Mouse (Mus musculus): ENCODE results near the gene Lamb2. TPM values are rescaled to one million over a fixed set of nuclear protein-coding genes. Genes with fewer than 3 reads are reported as not detected.

The Lamb2 gene
- total RNA-seq, 2 experiments from 2014 or later = 0.13 to 0.37 TPM

DNA sequence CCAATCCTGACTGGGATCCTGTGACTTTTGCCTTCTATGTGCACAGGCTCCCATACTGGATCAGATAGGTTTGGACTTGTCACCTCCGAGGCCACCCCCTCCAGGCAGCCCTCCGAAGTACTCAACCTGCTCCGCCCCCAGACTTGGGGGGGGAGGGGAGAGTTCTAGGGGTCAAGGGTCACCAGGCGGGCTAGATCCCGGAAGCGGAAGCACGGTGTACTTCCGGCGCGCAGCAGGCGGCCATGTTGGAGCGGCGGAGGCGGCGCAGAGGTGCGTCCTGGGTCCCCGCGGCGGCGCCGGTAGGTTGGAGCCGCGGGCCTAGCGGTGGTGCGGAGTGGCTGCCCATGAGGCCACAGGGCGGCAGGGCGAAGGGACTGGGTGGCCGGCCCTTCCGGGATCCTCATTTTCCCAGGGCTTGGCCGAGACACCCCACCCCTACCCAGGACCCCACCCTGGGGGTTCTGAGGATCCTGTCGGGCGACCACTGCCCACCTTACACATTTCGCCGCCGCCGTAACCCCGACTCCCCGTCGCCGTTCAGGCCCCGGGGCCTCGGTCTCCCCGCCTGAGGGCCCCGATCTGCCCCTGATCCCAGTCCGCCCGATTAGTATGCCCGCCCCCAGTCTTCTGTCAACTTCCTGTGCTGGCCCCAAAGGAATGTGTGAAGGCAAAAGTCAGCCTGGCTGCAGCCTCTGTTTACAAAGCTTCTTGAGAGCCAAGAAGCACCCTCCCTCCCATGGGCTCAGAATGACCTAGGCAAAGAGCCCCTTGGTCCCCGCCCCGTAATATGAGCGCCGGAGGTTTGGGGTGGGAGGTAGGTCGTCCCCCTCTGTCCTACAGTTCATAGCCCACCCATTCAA is 19.0 kb upstream of the Lamb2 start, which contains the start of gene Ccdc71:
Gene Ccdc71, plus strand, starts transcription at position 209 of the 860 bp plus-strand sequence.
- ATAC-seq (ENCODE audit: poor library complexity, severe bottlenecking) = peak; percentile 98

DNA sequence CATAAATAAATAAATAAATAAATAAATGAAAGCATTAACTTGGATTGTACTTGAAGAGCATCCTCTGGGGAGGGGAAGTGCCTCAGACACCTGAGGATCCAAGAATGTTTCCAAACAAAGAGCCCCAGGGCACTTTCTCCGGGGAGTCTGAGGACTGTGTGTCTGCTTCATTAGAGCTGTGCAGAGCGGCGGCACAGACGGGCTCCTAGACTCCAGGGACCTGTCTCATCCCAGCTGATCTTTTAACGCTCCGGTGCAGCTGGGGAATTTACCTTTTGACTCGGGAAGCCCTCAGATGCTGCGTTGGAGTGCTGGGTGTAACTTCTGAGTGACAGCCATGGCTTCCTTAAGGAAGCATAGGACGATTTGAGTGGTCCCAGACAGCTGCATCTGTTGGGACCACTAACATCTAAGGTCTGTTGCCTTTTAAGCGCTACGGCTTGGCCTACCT is 18.3 kb upstream of the Lamb2 start, which contains the start of gene Klhdc8b:
Gene Klhdc8b, minus strand, starts transcription at position 401 of the 451 bp plus-strand sequence.
- ATAC-seq (ENCODE audit: poor library complexity, severe bottlenecking) = no peak

DNA sequence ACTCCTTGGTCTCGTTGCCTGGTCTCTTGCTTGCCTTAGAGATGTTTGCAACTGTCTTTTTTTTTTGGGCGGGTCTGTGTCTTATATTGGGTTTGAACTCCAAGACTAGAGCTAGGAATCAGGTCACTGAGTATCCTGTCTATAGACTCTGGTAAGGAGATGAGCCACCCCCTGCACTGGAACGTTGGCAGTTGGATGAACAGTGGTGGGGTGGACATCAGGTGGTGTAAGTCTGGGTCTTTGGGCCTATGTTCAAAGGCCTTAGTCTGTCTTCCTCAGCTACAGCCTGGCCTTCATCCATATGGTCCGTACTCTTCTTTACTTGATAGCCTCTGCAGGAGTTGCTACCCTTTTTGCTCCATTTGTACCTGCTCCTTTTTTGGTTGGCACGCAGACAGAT is 17.9 kb upstream of the Lamb2 start:
- ATAC-seq (ENCODE audit: poor library complexity, severe bottlenecking) = no peak

DNA sequence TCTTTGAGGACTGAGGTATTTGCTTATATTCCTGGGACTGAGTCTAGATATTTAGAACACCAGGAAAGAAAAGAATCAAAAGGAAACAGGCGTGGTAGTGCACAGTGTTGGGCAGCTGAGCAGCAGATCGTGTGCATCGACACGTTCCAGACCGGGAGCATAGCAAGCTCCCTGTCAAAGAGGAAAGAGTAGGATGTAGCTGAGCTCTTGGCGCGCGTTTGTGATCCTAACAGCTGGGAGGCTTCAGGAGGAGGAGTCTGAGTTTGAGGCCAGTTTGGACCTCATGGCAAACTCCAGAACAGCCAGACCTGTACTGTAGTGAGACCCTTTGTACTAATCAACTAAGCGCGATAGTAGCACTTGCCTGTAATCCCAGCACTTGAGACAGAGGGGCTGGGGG is 17.3 kb upstream of the Lamb2 start:
- ATAC-seq (ENCODE audit: poor library complexity, severe bottlenecking) = no peak

GRCm38 (mm10) chr9:108463713-108464112 is 15.8 kb upstream of the Lamb2 start:
- ATAC-seq (ENCODE audit: poor library complexity, severe bottlenecking) = no peak

GRCm38 (mm10) chr9:108466219-108466618 is 13.3 kb upstream of the Lamb2 start:
- no peak for ATAC-seq (ENCODE audit: poor library complexity, severe bottlenecking)

DNA sequence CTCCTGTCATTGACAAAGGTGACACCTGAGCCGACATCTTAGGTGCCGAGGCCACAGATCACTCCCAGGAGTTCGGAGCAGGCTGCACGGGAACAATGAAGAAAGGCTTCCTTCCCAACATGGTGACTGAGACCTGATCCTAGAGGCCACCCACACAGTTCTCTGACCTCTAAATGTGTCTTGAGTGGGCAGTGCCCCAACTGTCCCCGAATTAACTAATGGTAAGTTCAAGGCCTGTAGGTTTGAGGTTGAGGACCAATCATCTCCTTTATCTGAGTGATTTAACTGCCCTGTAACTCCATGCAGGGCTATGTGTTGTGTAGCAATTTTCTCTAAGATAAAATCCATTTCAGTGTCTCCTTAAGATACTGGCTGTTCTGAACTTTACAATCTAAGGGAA is 10.1 kb upstream of the Lamb2 start:
- no peak for ATAC-seq (ENCODE audit: poor library complexity, severe bottlenecking)

DNA sequence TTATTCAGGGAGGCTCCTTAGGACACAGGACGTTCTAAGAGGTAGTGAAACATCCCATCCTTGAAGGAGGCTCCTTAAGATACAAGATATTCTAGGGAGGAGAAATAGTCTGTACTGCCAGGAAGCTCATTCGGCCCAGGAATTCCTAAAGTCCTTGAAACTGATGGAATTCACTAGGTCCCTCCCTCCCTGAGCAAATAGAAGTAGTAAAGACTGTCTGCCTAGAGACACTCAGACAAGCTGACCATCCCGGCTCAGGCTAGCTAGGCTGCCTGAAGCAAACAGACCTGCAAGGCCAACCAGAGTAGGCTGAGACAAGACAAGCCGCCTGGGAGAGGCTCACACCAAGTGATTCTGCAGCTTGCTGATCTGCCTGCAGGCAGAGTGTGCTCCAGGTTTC is 9.7 kb upstream of the Lamb2 start:
- no peak for ATAC-seq (ENCODE audit: poor library complexity, severe bottlenecking)

GRCm38 (mm10) chr9:108474528-108474927 is 5.0 kb upstream of the Lamb2 start:
- ATAC-seq (ENCODE audit: poor library complexity, severe bottlenecking) = peak; percentile 62

DNA sequence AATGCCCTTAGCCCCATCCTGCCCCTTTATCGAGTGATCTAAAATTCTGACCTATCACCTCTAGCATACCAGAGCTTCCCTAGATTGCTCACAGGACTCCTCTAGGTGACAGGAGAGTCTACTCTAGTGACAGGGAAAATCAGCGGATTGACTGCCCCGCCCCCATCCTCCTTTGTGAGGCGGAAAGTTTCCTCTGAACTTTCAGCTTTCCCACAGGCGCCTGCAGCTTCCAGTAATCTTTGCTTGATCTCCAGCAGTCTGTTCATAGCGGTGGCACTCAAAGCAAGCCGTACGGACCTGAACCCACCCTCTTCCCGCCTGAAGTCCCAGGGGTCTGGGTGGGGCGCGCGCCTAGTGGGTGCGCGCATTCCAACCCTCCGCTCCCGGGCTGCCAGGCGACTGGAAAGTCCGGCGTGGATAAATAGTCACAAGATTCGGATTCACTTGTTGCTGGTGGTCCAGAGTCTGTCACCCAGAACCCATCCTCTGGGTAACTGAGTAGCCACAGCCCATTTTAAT is 839 bp upstream of the Lamb2 start:
- no peak for ATAC-seq (ENCODE audit: poor library complexity, severe bottlenecking)

GRCm38 (mm10) chr9:108479241-108479640 is 295 bp upstream of the Lamb2 start:
- ATAC-seq (ENCODE audit: poor library complexity, severe bottlenecking) = no peak

DNA sequence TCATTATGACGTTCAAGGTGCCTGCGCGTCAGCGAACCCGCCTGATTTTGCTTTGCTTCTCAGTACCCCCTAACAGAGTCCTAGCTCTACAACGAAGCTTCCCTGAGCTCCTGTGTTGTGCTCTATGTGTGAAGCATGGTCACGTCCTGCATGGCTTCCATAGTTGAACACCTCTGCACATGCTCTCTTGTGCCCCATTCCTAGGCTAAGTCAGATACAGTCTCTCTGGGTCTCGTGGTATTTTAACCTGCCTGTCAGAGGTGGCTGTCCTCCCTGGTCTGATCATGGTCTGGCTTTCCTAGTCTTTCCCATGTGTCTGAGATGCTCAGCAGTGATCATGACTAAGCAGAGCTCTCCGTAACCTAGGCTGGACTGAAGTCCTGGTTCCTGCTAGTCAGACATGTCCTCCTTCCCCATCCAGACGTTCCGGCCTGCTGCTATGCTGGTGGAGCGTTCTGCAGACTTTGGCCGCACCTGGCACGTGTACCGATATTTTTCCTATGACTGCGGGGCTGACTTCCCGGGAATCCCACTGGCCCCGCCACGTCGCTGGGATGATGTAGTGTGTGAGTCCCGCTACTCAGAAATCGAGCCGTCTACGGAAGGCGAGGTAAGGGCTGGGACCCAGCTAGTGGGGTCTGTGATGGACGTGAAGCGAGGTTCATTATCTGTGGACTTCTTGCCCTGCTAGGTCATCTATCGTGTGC is 1.4 kb downstream of the Lamb2 start:
- ATAC-seq (ENCODE audit: poor library complexity, severe bottlenecking) = no peak

DNA sequence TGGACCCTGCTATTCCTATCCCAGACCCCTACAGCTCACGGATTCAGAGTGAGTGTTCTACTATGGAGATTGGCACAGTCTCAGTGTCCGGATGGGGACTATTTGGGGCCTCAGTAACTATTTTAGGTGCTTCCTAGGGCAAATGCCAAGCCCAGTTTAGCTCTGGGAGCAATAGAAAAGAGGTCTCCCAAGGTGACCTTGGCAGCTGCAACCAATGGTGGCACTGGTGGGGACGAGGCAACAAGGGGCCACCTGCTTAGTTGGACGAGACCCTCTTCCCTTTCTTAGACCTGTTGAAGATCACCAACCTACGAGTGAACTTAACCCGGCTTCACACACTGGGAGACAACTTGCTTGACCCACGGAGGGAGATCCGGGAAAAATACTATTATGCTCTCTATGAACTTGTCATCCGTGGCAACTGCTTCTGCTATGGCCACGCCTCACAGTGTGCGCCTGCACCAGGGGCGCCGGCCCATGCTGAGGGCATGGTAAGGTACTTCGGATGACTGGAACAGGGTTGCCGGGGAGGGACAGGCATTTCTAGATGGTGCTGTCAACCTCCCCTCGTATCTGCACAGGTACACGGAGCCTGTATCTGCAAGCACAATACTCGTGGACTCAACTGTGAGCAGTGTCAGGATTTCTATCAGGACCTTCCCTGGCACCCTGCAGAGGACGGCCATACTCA is 2.1 kb downstream of the Lamb2 start:
- ATAC-seq (ENCODE audit: poor library complexity, severe bottlenecking) = no peak

DNA sequence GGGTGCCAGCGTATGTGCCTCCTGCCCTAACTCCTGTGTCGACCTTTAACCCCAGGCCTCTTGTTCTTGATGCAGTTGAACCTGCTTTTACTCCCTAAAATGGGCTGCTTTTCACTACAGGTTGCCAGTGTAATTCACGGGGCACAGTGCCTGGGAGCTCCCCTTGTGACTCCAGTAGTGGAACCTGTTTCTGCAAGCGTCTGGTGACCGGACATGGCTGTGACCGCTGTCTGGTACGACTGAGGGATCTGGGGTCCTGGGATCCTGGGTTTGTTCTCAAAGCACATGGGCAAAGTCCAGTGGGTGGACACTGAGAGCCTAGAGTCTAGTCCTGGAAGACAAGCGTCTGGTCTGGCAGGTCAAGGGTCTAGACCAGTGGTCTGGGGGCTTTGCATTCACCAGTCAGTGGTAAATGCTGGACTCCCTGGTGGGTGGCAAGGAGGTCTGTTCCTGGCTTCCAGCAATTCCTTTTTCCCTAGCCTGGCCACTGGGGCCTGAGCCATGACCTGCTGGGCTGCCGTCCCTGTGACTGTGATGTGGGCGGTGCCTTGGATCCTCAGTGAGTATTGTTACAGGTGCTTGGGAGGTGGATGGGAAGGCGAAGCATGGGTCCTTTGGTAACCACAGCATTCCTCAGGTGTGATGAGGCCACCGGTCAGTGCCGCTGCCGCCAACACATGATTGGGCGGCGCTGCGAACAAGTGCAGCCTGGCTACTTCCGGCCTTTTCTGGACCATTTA is 3.7 kb downstream of the Lamb2 start:
- no peak for ATAC-seq (ENCODE audit: poor library complexity, severe bottlenecking)

- ATAC-seq (ENCODE audit: poor library complexity, severe bottlenecking) = no peak
Measured at GRCm38 (mm10) chr9:108484021-108484420, 4.5 kb downstream of the Lamb2 start.

DNA sequence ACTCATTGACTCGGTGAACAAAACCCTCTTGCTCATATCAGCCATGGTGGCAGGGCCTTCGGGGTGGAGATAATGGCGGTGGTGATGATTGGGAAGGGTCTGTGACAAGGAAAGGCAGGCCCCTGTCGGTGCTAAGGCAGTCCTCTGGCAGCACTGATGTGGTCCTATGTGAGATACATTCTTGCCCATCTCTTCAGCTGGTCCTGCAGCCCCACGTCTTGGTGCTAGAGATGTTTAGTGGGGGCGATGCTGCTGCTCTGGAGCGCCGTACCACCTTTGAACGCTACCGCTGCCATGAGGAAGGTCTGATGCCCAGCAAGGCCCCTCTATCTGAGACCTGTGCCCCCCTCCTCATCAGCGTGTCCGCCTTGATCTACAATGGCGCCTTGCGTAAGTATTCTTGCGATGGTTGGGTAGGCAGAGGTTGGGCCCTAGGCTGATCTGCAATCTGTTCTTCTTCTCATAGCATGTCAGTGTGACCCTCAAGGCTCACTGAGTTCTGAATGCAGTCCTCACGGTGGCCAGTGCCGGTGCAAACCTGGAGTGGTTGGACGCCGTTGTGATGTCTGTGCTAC is 5.9 kb downstream of the Lamb2 start:
- ATAC-seq (ENCODE audit: poor library complexity, severe bottlenecking) = no peak

GRCm38 (mm10) chr9:108486973-108487530 is 7.5 kb downstream of the Lamb2 start:
- no peak for ATAC-seq (ENCODE audit: poor library complexity, severe bottlenecking)

- no peak for ATAC-seq (ENCODE audit: poor library complexity, severe bottlenecking)
Measured at GRCm38 (mm10) chr9:108488403-108488802, 8.9 kb downstream of the Lamb2 start.

- no peak for ATAC-seq (ENCODE audit: poor library complexity, severe bottlenecking)
Measured at GRCm38 (mm10) chr9:108489215-108489614, 9.7 kb downstream of the Lamb2 start.
